Mouse (Mus musculus) testis, adult 10 weeks (tissue): ENCODE measurements around the gene Sult2a5. TPM values are rescaled to one million over a fixed set of nuclear protein-coding genes. Genes with fewer than 3 reads are reported as not detected.

Experiments
- polyA plus RNA-seq: library from polyadenylated mRNA; stranded (reverse); fragments of 350-450 nt; fragmentation: Illumina TruSeq; extraction: RNeasy Lipid Tissue Mini Kit (QIAGEN cat#74804); gene quantifications from one replicate; pipeline ENCODE4 v1.2.3, GENCODE M21; 2014; ENCODE audit warnings: low read depth, low replicate concordance

Sult2a5 gene
- polyA plus RNA-seq, result not detected

GRCm38 (mm10) chr7:13623667-13624066, at the start of gene Sult2a5:
Gene Sult2a5 (plus strand): TSS chr7:13623967.

Other genes starting within 250 kb of the Sult2a5 start
- 0.11 TPM for gene Cabp5, start 225.8 kb upstream of the Sult2a5 start, polyA plus RNA-seq
- gene Bsph1, start 173.1 kb upstream of the Sult2a5 start, polyA plus RNA-seq, result not detected
- 2.4 TPM for gene Bsph2, start 52.9 kb upstream of the Sult2a5 start, polyA plus RNA-seq
- gene Sult2a2, start 109.5 kb downstream of the Sult2a5 start, polyA plus RNA-seq, result not detected
- not detected for gene Sult2a1, start 213.4 kb downstream of the Sult2a5 start, polyA plus RNA-seq